Mouse (Mus musculus) bone marrow macrophage, adult 2 months (primary cell): ENCODE measurements around the gene Gm4969.

Experiments used
- CTCF ChIP-seq: IDR thresholded peaks from 2 replicates; pipeline ENCODE4 v1.5.1; 2012; ENCODE audit warnings: low read depth, mild to moderate bottlenecking, low read length, moderate library complexity
- POLR2A ChIP-seq: IDR thresholded peaks from 2 replicates; pipeline ENCODE4 v1.6.1; 2012; ENCODE audit warnings: mild to moderate bottlenecking, low read depth, low read length, borderline replicate concordance

DNA sequence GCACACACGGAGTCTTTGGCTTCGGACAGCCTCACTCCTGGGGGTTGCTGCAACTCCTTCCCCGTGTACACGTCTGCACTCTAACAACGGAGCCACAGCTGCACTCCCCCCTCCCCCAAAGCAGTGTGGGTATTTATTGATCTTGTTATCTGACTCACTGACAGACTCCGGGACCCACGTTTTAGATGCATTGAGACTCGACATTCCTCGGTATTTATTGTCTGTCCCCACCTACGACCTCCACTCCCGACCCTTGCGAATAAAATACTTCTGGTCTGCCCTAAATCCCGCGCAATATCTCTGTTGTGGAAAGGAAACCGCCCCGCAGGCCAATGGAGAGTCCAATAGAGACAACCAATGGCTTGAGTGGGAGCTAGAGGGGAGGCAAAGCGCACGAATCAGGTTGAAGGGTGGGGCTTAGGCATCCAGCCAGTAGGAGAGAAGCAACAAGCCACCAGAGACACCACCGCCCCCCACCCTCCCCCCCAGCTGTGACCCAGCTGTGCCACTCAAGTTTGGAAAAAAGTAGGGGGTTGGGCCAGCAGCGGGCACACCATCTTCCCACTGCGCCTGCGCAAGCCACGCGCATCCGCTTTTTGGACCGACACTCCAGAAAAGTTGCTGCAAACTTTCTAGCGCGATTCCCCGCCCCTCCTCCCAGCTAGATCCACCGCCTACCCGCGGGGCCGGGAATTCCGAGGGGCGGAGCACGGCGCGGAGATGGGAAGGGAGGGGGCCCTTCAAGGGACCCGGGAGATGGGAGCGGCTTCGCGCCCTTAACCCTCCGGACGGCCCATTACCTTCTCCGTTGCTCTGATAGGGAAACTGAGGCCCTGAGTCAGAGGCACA is 24.4 kb downstream of the Gm4969 start:
- TF ChIP-seq CTCF (no peak), POLR2A (no peak)
